Mouse (Mus musculus): ENCODE measurements around the gene Foxn1. TPM values are rescaled to one million over a fixed set of nuclear protein-coding genes. Genes with fewer than 3 reads are reported as not detected.

The Foxn1 gene
- total RNA-seq, 2 experiments from 2014 or later: not detected

DNA sequence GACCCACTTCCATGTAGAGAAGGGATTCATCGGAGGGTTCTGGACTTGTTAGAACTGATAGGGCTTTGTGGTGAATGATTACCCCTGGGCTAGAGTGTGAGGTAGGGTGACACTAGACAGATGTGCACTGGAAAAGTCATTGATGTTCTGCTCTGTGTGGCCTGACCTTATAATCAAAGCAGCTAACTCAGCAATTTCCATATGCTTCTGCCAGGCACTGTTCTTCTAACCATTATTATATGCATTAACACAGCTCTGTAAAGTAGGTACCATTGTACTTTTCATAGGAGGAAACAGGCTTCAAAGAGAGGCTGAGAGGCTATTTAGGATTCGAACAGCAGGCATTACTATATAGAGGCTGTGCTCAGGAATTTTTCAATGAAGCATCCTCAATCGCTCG is 59.1 kb downstream of the Foxn1 start:
- TF ChIP-seq CTCF (conservative IDR thresholded peaks at IDR 0.05): no peak
- Histone ChIP-seq H3K27ac (peak overlapping the region; percentile 93; the same call in 1 of the 2 replicates), H3K4me3 (peak overlapping the region; percentile 4)
- DNase-seq (ENCODE audit: low spot score in 2 of 2): no peak

DNA sequence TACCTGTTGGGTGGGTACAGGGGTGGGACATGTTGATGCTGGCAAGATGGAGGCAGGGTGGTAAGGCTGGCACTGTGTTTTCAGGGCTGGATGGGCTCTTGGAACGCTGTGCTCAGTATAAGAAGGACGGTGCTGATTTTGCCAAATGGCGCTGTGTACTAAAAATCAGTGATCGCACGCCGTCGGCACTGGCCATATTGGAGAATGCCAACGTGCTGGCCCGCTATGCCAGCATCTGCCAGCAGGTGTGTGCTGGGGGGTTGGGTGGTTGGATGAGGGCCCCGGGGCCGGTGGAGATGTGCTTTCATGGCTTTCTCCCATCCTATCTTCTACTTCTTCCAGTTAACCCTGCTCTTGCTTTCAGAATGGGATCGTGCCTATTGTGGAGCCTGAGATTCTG is 61.4 kb downstream of the Foxn1 start:
- DNase-seq (ENCODE audit: low spot score in 2 of 2): no peak
- Histone ChIP-seq H3K27ac (peak overlapping the region; percentile 93), H3K4me3 (peak overlapping the region; percentile 53)
- peak; percentile 36 for TF ChIP-seq CTCF (conservative IDR thresholded peaks at IDR 0.05)

DNA sequence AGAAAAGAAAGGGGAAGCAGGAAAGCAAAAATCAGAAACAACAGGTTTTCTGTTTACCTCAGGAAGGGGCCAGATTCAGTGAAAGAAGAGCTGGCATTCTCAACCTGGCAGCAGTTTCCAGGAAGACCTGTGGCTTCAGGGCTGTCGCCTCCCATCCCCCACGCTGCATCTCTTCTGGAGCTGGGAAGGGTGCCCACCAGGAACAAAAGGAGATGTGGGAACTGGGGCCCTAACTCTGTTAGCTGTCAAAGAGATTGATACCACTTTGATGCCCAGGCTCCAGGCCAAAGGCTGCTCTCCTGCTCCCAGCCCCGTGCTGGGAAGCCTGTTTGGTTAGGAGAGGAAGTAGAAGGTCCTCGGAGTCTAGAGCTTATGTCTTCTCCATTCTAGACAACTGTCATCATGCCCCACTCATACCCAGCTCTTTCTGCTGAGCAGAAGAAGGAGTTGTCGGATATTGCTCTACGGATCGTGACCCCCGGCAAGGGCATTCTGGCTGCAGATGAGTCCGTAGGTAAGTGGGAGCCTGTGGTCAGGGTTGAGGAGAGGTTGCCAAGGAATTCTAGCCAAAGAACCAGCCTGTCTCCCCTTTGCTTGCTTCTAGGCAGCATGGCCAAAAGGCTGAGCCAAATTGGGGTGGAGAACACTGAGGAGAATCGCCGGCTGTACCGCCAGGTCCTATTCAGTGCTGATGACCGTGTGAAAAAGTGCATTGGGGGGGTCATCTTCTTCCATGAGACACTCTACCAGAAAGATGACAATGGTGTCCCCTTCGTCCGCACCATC is 62.2 kb downstream of the Foxn1 start:
- TF ChIP-seq CTCF (conservative IDR thresholded peaks at IDR 0.05): no peak
- Histone ChIP-seq H3K4me3 (peak overlapping the region; percentile 53), H3K27ac (peak overlapping the region; percentile 93)
- DNase-seq (ENCODE audit: low spot score in 2 of 2): peak; percentile 44 to 55

DNA sequence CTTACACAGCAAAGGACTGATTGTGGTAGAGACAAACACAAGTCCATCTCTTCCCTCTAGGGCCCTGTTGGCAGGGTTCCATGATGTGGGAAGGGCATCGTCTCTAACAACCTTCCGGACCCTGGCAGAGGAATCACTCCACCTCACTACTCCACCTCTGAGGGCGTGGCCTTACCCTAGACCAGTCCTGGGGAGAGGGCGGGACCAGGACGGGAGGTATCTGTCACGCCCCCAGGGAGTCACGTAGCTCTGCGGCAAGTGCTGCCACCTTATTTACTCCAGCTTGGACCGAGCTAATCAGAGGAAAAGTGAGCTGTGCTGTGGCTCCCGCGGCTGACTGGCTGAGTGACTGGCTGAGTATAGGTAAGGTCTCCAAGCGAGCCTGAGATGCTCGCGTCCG is 63.5 kb downstream of the Foxn1 start, which contains the start of gene Aldoc:
Gene Aldoc, plus strand, starts transcription at position 109 of the 400 bp plus-strand sequence.
- TF ChIP-seq CTCF (conservative IDR thresholded peaks at IDR 0.05): no peak
- Histone ChIP-seq H3K4me3 (peak within 1 kb of the TSS; percentile 53), H3K27ac (peak within 1 kb of the TSS; percentile 93)
- peak; percentile 72 to 87 for DNase-seq (ENCODE audit: low spot score in 2 of 2)

DNA sequence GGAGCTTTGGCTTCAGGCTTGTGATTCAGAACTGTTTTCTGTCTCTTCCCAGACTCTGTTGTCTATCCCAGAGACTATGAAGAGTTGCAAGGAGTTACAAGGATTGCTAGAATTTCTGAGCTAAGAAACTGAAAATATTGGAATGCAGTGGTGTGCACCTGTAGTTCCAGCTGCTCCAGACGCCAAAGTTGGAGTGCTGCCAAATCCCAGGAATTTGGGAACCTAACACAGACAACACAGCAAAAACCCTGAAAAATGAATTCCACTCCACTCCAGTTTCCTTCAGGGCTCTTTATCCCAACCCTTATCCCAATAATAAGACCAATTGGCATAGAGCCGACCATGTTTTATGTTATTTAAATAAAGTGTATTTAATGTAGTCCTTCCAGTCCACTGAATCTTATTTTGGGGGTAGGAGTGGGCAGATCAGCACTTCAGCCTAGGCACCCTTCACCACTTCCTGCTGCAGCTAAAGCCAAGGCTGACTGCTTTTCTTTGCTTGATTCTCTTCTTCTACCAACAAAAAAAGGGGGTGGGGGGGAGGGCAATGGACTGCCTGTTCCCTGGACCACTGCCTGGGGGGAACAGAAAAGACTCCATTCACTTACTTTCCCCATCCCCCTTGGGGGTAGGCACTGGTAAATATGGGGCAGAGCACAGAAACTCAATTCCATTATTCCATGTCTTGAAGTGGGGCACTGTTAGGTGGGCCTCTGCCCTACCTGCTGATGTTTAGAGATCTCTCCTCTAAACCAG is 64.1 kb downstream of the Foxn1 start:
- peak in 1 of 2 experiments; percentile 50 for DNase-seq (ENCODE audit: low spot score in 2 of 2)
- H3K27ac ChIP-seq: peak overlapping the region; percentile 93
- no peak for TF ChIP-seq CTCF (conservative IDR thresholded peaks at IDR 0.05)
- peak overlapping the region; percentile 53 for H3K4me3 ChIP-seq

DNA sequence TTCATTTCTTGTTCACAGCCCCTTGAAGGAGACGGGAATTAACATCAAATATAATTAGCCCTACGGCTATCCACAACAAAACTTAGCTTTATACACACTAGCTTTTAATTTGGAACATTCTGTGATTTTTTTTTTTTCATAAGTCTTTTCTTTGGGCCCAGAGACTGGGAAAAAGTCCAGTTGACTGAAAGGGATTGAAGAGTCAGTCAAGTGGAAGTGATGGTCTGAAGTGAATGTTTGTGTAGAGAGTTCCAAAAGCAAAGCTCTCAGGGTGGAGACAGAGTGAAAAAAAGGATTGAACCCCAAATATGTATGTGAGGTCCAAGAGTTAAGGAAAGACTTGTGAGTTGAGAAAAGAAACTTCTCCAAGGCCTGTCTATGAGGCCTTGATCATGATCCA is 67.9 kb downstream of the Foxn1 start:
- no peak for TF ChIP-seq CTCF (conservative IDR thresholded peaks at IDR 0.05)
- Histone ChIP-seq H3K27ac (peak overlapping the region; percentile 75), H3K4me3 (no peak overlapping the region)
- DNase-seq (ENCODE audit: low spot score in 2 of 2): no peak

DNA sequence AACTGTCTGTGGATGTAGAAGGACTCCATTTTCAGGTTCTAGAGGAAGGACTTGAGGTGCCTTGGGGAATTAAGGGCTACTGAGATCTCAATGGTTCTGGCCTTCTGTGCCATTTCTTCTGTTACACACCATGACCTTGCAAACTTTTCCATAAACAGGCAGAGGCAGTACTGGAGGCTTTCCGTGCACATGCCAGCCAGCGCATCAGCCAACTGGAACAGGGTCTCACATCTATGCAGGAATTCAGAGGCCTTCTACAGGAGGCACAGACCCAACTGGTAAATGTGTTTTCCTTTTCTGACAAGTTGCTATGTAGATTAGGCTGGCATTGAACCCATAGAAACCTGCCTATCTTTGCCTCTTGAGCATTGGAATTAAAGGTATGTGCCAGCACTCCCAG is 72.7 kb downstream of the Foxn1 start:
- H3K27ac ChIP-seq: no peak overlapping the region
- TF ChIP-seq CTCF (conservative IDR thresholded peaks at IDR 0.05): no peak
- H3K4me3 ChIP-seq: no peak overlapping the region
- no peak for DNase-seq (ENCODE audit: low spot score in 2 of 2)

DNA sequence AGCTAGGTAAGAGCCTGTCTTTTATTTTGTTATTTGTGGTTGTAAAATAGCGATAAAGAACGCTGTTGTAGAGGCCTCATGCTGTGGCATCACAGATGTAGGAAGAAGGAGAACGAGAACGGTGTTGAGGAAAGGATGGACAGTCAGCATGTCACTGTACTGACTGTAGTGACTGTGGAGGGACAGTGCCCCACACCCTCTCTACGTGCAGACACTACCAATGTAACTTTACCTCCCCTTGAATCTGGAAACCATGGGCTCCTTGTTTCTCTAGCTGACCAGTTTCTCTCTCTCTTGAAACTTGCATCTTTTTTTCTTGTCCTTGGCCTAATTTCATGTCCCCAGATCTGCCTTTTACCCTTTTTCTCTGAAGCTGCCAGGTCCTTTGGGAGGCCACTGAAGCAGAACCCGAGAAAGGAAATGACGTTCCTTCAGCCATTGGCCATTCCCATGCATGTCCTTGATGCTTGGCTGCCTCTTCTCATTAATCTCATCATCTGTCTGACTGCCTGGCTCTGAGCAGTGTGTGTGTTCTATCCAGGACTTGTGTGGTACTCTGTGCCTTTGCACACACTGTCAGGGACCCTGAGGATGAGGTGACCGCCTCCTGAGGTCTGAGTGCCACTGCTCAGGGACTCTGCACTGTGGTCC is 75.4 kb downstream of the Foxn1 start:
- no peak for DNase-seq (ENCODE audit: low spot score in 2 of 2)
- H3K27ac ChIP-seq: no peak overlapping the region
- no peak overlapping the region for H3K4me3 ChIP-seq
- TF ChIP-seq CTCF (conservative IDR thresholded peaks at IDR 0.05): no peak

Other genes starting within 250 kb of the Foxn1 start
- 10 to 100 TPM; 11.1 to 13.3 TPM for gene Traf4, start 221.0 kb downstream of the Foxn1 start, total RNA-seq (2021)
- gene Nek8, start 209.9 kb downstream of the Foxn1 start, total RNA-seq (2021): 1 to 10 TPM; 2.6 to 3.3 TPM
- 10 to 100 TPM; 21.1 to 24.3 TPM for gene Tlcd1, start 209.8 kb downstream of the Foxn1 start, total RNA-seq (2021)
- 100 to 1,000 TPM; 747 to 755 TPM for gene Rpl23a, start 203.0 kb downstream of the Foxn1 start, total RNA-seq (2021)
- gene Rab34, start 198.1 kb downstream of the Foxn1 start, total RNA-seq (2021): 10 to 100 TPM; 33.3 TPM
- gene Proca1, start 193.2 kb downstream of the Foxn1 start, total RNA-seq (2021): 1 to 10 TPM; 3.7 to 5.5 TPM
- 10 to 100 TPM; 66.8 to 69.1 TPM for gene Sdf2, start 140.8 kb downstream of the Foxn1 start, total RNA-seq (2021)
- gene Supt6, start 140.6 kb downstream of the Foxn1 start, total RNA-seq (2021): 100 to 1,000 TPM; 132 to 137 TPM
- gene 2610507B11Rik, start 124.8 kb downstream of the Foxn1 start, total RNA-seq (2021): 100 to 1,000 TPM; 192 to 198 TPM
- gene BC030499, start 95.7 kb downstream of the Foxn1 start, total RNA-seq (2021): 10 to 100 TPM in 1 of 2 experiments, 1 to 10 TPM in 1; 5.6 to 12.2 TPM
- gene Spag5, start 85.0 kb downstream of the Foxn1 start, total RNA-seq (2021): 1 to 10 TPM; 8.3 to 8.5 TPM
- gene Aldoc, start 63.6 kb downstream of the Foxn1 start, total RNA-seq (2021): 100 to 1,000 TPM; 853 to 900 TPM
- gene Pigs, start 58.1 kb downstream of the Foxn1 start, total RNA-seq (2021): 10 to 100 TPM; 58.2 to 59.9 TPM
- 10 to 100 TPM; 27.8 to 33.9 TPM for gene Unc119, start 43.1 kb downstream of the Foxn1 start, total RNA-seq (2021)
- gene Slc13a2, start 35.7 kb upstream of the Foxn1 start, total RNA-seq (2021): not detected
- 10 to 100 TPM; 11.7 to 12.3 TPM for gene Slc46a1, start 79.1 kb upstream of the Foxn1 start, total RNA-seq (2021)
- gene Sarm1, start 111.2 kb upstream of the Foxn1 start, total RNA-seq (2021): 10 to 100 TPM; 39.2 to 45.4 TPM
- gene Vtn, start 112.5 kb upstream of the Foxn1 start, total RNA-seq (2021): 10 to 100 TPM; 59.6 to 69.2 TPM
- 1 to 10 TPM; 4.5 to 4.7 TPM for gene Sebox, start 116.9 kb upstream of the Foxn1 start, total RNA-seq (2021)
- 10 to 100 TPM; 44.2 to 45.7 TPM for gene Tmem199, start 125.6 kb upstream of the Foxn1 start, total RNA-seq (2021)
- 100 to 1,000 TPM; 121 to 122 TPM for gene Poldip2, start 125.6 kb upstream of the Foxn1 start, total RNA-seq (2021)
- 10 to 100 TPM; 29.9 to 31.3 TPM for gene Tnfaip1, start 149.8 kb upstream of the Foxn1 start, total RNA-seq (2021)
- 10 to 100 TPM; 77.7 to 80.2 TPM for gene Ift20, start 149.8 kb upstream of the Foxn1 start, total RNA-seq (2021)
- gene Tmem97, start 164.2 kb upstream of the Foxn1 start, total RNA-seq (2021): 10 to 100 TPM; 10.6 to 12.2 TPM